Mouse (Mus musculus) erythroblast, embryonic 14.5 days (primary cell): ENCODE data around the gene Il23r.

ENCODE experiments used
- GATA1 ChIP-seq: IDR thresholded peaks from 2 replicates; pipeline ENCODE4 v1.6.1; 2012; ENCODE audit warnings: low read length, inconsistent platforms, mixed read lengths
- TAL1 ChIP-seq: IDR thresholded peaks from 3 replicates; pipeline ENCODE4 v1.6.1; 2012; ENCODE audit warnings: low read length, inconsistent platforms, mixed read lengths

DNA sequence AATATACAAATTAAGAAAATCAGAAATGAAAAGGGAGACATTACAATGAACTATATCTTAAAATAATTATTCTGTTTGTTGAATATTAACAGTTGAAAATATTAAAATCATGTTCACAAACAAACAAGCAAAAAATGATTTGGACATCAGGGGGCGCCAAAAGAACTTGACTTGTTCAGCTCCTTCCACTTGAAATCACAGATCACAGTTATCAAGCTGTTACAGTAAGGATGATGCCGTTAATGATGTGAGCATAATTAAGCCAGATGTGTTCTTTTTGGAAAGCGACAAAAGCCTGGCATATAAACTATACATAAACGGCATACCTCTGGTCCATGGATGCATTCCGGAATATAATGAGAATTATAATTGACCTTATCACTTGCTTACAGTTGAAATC, 40.3 kb downstream of the Il23r start:
- TF ChIP-seq GATA1 (no peak), TAL1 (no peak)
